8 mouse cellular contexts compared by ENCODE assay signal in the genomic region with DNA sequence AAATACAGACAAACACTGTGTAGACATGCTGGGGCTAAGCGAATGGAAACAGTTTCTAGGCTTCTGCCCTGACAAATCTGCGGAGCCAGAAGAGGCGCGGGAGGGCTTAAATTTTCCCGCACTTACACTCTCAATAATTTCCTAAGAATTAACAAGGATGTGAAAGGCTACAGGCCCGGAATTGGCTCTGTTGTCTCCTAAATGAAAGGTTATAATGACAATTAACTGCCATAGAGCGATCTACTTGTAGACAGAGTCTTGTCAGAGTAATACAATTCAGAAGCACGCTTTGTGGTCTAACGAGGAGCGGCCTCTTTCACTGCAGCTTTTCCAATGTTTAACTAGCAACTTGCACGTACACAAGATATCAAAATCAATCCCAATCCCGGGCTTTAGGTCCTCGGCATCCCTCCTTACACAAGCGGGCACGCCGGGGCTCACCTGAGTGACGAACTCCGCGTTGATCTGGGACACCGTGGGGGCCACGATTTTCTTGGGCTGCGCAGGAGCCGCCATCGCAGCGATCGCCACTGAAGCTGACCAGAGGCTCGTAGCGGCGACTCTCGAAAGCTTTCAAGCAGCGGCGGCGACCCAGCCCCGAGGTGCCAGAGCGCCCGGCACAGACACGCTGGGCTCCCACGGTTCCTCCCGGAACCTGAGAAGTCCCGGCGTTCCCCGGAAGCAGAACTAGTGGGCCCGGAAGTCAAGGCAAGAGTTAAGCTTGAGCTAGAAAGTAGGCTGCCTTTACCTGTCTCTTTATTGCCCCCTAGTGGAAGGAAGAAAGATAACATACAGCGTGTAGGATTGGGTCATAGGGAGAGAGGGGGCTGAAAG. TPM values are rescaled to one million over a fixed set of nuclear protein-coding genes. Genes with fewer than 3 reads are reported as not detected.
DNase-seq lines count a peak whose midpoint lies in the region; ATAC-seq lines count a peak whose summit lies in the region.

No protein-coding gene starts in this region.

- H3K36me3 ChIP-seq in heart, embryonic 14.5 days (ENCODE audit: control insufficient read depth, insufficient read depth, low read length) = peaks cover 18% of the 10 kb centered on the region
- peaks cover 13% of the 10 kb centered on the region for H3K36me3 ChIP-seq in liver, embryonic 13.5 days
- 0 out of 2 replicates have a peak, but pooled peaks cover 2% of the 10 kb centered on the region for H3K36me3 ChIP-seq in stomach, embryonic 16.5 days (ENCODE audit: control insufficient read depth, insufficient read depth, low read length)

- H3K4me1 ChIP-seq in heart, embryonic 14.5 days (ENCODE audit: control insufficient read depth in 2 of 2, insufficient read depth in 2 of 2, low read length in 2 of 2) = peaks cover 0 to 8% of the 10 kb centered on the region in 2 experiments; a peak in 3 of 4 replicates
- peaks cover 19% of the 10 kb centered on the region for H3K4me1 ChIP-seq in liver, embryonic 13.5 days (replicated peaks)
- peaks cover 8% of the 10 kb centered on the region for H3K4me1 ChIP-seq in stomach, embryonic 16.5 days (ENCODE audit: control insufficient read depth, insufficient read depth, low read length)

- H3K27ac ChIP-seq in heart, embryonic 14.5 days (replicated peaks in 1 of 2; ENCODE audit: control insufficient read depth in 1 of 2, insufficient read depth in 1 of 2, low read depth in 2 of 2, low read length in 2 of 2) = no peak overlapping the region
- peak overlapping the region; percentile 53; the same call in 1 of the 2 replicates for H3K27ac ChIP-seq in liver, embryonic 13.5 days
- no peak overlapping the region for H3K27ac ChIP-seq in stomach, embryonic 16.5 days (ENCODE audit: low read length)

- no peaks in the 10 kb centered on the region for H3K9me3 ChIP-seq in heart, embryonic 14.5 days (ENCODE audit: control insufficient read depth, low read length)
- H3K9me3 ChIP-seq in liver, embryonic 13.5 days (replicated peaks) = no peaks in the 10 kb centered on the region
- no peaks in the 10 kb centered on the region for H3K9me3 ChIP-seq in stomach, embryonic 16.5 days (replicated peaks; ENCODE audit: control insufficient read depth, low read length)

- under 1% methylated on average over 44 of the region's 44 CpGs for WGBS in heart, embryonic 14.5 days
- under 1% methylated on average over 44 of the region's 44 CpGs for WGBS in liver, embryonic 13.5 days (ENCODE audit: insufficient replicate concordance)
- WGBS in stomach, embryonic 16.5 days = under 1% methylated on average over 44 of the region's 44 CpGs

- DNase-seq in CD8-positive naive resting alpha-beta T cell, adult 2 months (ENCODE audit: low read depth in 2 of 2, low spot score in 2 of 2) = peak; percentile 73 to 77
- DNase-seq in c-Kit-negative CD71-positive TER-119-positive erythroid progenitor cells, embryonic 14.5 days (ENCODE audit: low read depth, low spot score) = peak; percentile 68
- DNase-seq in fibroblast of lung, adult 2 months (ENCODE audit: low read depth) = peak; percentile 45
- DNase-seq in kidney, postnatal 14 days = peak; percentile 87
- DNase-seq in liver, embryonic 13.5 days = peak; percentile 73
- DNase-seq in neural tube, embryonic 10.5 days (ENCODE audit: extremely low spot score, low spot score) = peak; percentile 82

- ATAC-seq in heart, embryonic 14.5 days (ENCODE audit: insufficient number of reproducible peaks, insufficient read depth, low FRiP score, low read depth) = peak; percentile 72
- peak; percentile 92 for ATAC-seq in liver, embryonic 13.5 days (ENCODE audit: low read depth)
- ATAC-seq in stomach, embryonic 16.5 days (ENCODE audit: insufficient read depth, low FRiP score) = peak; percentile 93

- no peaks in the 10 kb centered on the region for H3K27me3 ChIP-seq in heart, embryonic 14.5 days (ENCODE audit: control insufficient read depth, insufficient read depth, low read length)
- H3K27me3 ChIP-seq in liver, embryonic 13.5 days = no peaks in the 10 kb centered on the region
- no peaks in the 10 kb centered on the region for H3K27me3 ChIP-seq in stomach, embryonic 16.5 days (ENCODE audit: control insufficient read depth, insufficient read depth, low read length)

- H3K4me2 ChIP-seq in heart, embryonic 14.5 days (ENCODE audit: low read length) = peak overlapping the region; percentile 96
- peak overlapping the region; percentile 82 for H3K4me2 ChIP-seq in liver, embryonic 13.5 days
- peak overlapping the region; percentile 88 for H3K4me2 ChIP-seq in stomach, embryonic 16.5 days (ENCODE audit: low read depth, low read length)

- H3K4me3 ChIP-seq in heart, embryonic 14.5 days (ENCODE audit: control insufficient read depth in 1 of 2, insufficient read depth in 1 of 2, low read depth in 1 of 2, low read length in 2 of 2) = peak overlapping the region; percentile 79 to 99
- peak overlapping the region; percentile 83 for H3K4me3 ChIP-seq in liver, embryonic 13.5 days (replicated peaks)
- H3K4me3 ChIP-seq in stomach, embryonic 16.5 days (replicated peaks; ENCODE audit: low read length) = peak overlapping the region; percentile 90

- H3K9ac ChIP-seq in heart, embryonic 14.5 days (ENCODE audit: low read length) = peak overlapping the region; percentile 87
- peak overlapping the region; percentile 87 for H3K9ac ChIP-seq in liver, embryonic 13.5 days
- H3K9ac ChIP-seq in stomach, embryonic 16.5 days (ENCODE audit: low read length) = peak overlapping the region; percentile 93

RNA-seq across cellular contexts. Expression of a gene that starts 12.0 kb away (rescaled TPM):
- 28.0 and 30.6 TPM in 2 replicates for polyA plus RNA-seq in heart, embryonic 14.5 days (2014; fragmentation: Nextera tagmentation; extraction: Ambion mirVana)
- polyA plus RNA-seq in liver, embryonic 13.5 days (2015; fragmentation: Nextera tagmentation; extraction: Ambion mirVana) = 24.9 and 30.1 TPM in 2 replicates
- 37.2 and 40.5 TPM in 2 replicates for polyA plus RNA-seq in stomach, embryonic 16.5 days (2015; fragmentation: Nextera tagmentation; extraction: Ambion mirVana)

RNA-seq across cellular contexts. Expression of a gene that starts 26.4 kb away (rescaled TPM):
- 4.5 and 4.8 TPM in 2 replicates for polyA plus RNA-seq in heart, embryonic 14.5 days (2014; fragmentation: Nextera tagmentation; extraction: Ambion mirVana)
- polyA plus RNA-seq in liver, embryonic 13.5 days (2015; fragmentation: Nextera tagmentation; extraction: Ambion mirVana) = 1.8 and 1.9 TPM in 2 replicates
- polyA plus RNA-seq in stomach, embryonic 16.5 days (2015; fragmentation: Nextera tagmentation; extraction: Ambion mirVana) = 3.1 and 3.4 TPM in 2 replicates
